Mouse (Mus musculus): ENCODE results near the gene Plek2. TPM values are rescaled to one million over a fixed set of nuclear protein-coding genes. Genes with fewer than 3 reads are reported as not detected.

Gene Plek2
- polyA plus RNA-seq (2014; fragmentation: Nextera tagmentation; extraction: Ambion mirVana), result 3.5 and 3.6 TPM in 2 replicates

DNA sequence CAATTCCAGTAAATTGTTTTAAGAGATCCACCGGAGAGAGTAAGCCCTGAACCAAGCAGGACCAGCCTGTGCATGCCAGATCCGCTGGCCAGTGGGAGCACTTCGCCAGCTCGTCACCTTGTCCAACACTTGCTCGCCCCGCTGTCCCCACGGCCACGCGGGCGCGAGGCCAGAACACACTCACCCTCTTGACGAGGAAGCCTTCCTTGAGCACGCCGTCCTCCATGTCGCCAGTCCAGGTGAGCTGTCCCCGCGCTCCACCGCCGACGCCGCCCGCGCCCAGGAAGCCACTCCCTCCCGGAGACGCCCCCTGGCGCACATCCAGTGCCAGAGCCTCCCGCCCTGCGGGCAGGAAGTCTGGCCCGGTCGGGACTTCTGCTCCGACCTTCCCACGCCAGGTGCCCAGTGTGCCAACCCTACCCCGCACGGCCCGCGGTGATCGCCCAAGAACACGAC is at the start of gene Plek2:
Gene Plek2 (minus strand): TSS at position 258 of the 456 bp plus-strand sequence.
- Histone ChIP-seq H3K36me3 (ENCODE audit: control insufficient read depth, insufficient read depth, low read length) (no peaks in the 10 kb centered on the region), H3K4me1 (ENCODE audit: control insufficient read depth, insufficient read depth, low read length) (peaks cover 4% of the 10 kb centered on the region; the same call in 1 of the 2 replicates), H3K4me3 (ENCODE audit: low read length) (peak within 1 kb of the TSS; percentile 43), H3K27ac (ENCODE audit: low read depth, low read length) (no peak within 1 kb of the TSS), H3K27me3 (ENCODE audit: control insufficient read depth, insufficient read depth, low read length) (peaks cover 33% of the 10 kb centered on the region), H3K4me2 (replicated peaks; ENCODE audit: low read depth, low read length) (peak within 1 kb of the TSS; percentile 78), H3K9ac (ENCODE audit: low read depth, low read length) (peak within 1 kb of the TSS; percentile 28; the same call in 1 of the 2 replicates), H3K9me3 (ENCODE audit: control insufficient read depth, low read length) (peaks cover 3% of the 10 kb centered on the region; the same call in 1 of the 2 replicates)
- 1% methylated on average over 33 of the region's 38 CpGs for WGBS
- ATAC-seq (ENCODE audit: low FRiP score, low TSS enrichment), result peak; percentile 47; the same call in 1 of the 2 replicates

DNA sequence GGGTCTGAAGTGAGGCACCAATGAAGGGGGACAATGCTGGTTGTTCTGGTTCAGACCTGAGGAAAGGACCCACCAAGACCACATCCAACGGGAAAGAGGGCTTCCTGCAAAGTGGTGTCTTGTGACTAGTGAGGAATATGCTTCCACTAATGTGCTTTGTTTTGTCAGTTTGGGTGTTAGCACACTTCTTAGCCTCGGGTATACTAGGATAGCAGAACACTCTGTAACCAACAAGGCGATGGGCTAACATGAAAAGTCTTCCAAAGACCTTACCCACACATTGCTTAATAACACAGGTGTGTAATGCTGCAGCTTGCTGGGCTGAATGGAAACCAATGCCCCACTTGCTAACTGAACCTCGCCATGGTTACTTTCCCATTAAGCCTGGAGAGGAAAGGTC is 49.6 kb upstream of the Plek2 start:
- Histone ChIP-seq H3K27ac (ENCODE audit: low read depth, low read length) (no peak overlapping the region), H3K4me2 (replicated peaks; ENCODE audit: low read depth, low read length) (no peak overlapping the region), H3K9me3 (ENCODE audit: control insufficient read depth, low read length) (0 out of 2 replicates have a peak, but pooled peaks cover 4% of the 10 kb centered on the region), H3K9ac (ENCODE audit: low read depth, low read length) (no peak overlapping the region), H3K27me3 (ENCODE audit: control insufficient read depth, insufficient read depth, low read length) (no peaks in the 10 kb centered on the region), H3K4me3 (ENCODE audit: low read length) (no peak overlapping the region), H3K36me3 (ENCODE audit: control insufficient read depth, insufficient read depth, low read length) (no peaks in the 10 kb centered on the region), H3K4me1 (ENCODE audit: control insufficient read depth, insufficient read depth, low read length) (no peaks in the 10 kb centered on the region)
- 79% methylated on average over 4 of the region's 4 CpGs for WGBS
- ATAC-seq (ENCODE audit: low FRiP score, low TSS enrichment), result no peak

- H3K36me3 ChIP-seq (ENCODE audit: control insufficient read depth, insufficient read depth, low read length), result no peaks in the 10 kb centered on the region
- no peak overlapping the region for H3K4me2 ChIP-seq (replicated peaks; ENCODE audit: low read depth, low read length)
- no peak overlapping the region for H3K27ac ChIP-seq (ENCODE audit: low read depth, low read length)
- 0 out of 2 replicates have a peak, but pooled peaks cover 3% of the 10 kb centered on the region for H3K9me3 ChIP-seq (ENCODE audit: control insufficient read depth, low read length)
- no peak for ATAC-seq (ENCODE audit: low FRiP score, low TSS enrichment)
- no peaks in the 10 kb centered on the region for H3K27me3 ChIP-seq (ENCODE audit: control insufficient read depth, insufficient read depth, low read length)
- WGBS, result 69% methylated on average over 3 of the region's 3 CpGs
- H3K4me3 ChIP-seq (ENCODE audit: low read length), result no peak overlapping the region
- H3K4me1 ChIP-seq (ENCODE audit: control insufficient read depth, insufficient read depth, low read length), result no peaks in the 10 kb centered on the region
- H3K9ac ChIP-seq (ENCODE audit: low read depth, low read length), result no peak overlapping the region
Observed at GRCm38 (mm10) chr12:78952484-78952883, 45.7 kb upstream of the Plek2 start.

DNA sequence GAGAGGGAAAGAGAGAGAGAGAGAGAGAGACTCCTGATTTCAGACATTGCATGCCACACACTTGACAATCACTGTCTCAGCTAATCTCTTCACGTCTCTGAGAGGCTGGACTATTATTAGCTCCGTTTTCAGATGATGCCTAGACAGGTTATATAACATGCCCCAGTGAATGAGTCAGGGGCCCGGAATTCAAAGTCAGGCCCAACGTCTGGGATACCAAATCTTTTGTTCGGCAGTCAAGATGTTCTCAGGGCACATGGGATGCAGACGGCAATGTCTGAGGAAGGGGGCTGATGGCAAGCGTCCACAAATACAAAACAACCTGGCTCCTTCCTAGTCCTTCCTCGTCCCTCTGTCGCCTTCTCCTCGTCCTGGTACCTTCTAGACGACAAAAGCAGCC is 45.3 kb upstream of the Plek2 start:
- Histone ChIP-seq H3K4me2 (replicated peaks; ENCODE audit: low read depth, low read length) (no peak overlapping the region), H3K9me3 (ENCODE audit: control insufficient read depth, low read length) (no peaks in the 10 kb centered on the region), H3K9ac (ENCODE audit: low read depth, low read length) (no peak overlapping the region), H3K27me3 (ENCODE audit: control insufficient read depth, insufficient read depth, low read length) (no peaks in the 10 kb centered on the region), H3K4me3 (ENCODE audit: low read length) (no peak overlapping the region), H3K4me1 (ENCODE audit: control insufficient read depth, insufficient read depth, low read length) (no peaks in the 10 kb centered on the region), H3K36me3 (ENCODE audit: control insufficient read depth, insufficient read depth, low read length) (no peaks in the 10 kb centered on the region), H3K27ac (ENCODE audit: low read depth, low read length) (no peak overlapping the region)
- no peak for ATAC-seq (ENCODE audit: low FRiP score, low TSS enrichment)
- WGBS, result 72% methylated on average over 11 of the region's 11 CpGs

DNA sequence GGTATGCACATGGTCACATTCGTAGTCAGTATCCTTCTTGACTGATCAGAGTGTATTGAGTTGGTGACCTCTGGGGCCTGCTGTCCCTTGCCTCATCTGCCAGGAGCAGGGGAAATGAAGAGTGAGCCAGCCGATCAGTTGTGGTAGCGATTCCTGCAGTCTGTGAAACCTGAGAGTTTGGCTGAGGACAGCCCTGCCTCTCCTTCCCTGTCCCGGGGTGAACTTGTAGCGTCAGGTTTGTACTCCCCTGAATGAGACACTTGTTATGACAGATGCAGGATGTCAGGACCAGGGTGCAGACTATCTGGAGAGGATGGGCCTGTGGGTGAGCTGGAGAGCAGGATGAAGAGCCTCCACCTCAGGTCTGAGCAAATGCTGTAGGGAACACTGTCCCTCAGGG is 40.9 kb upstream of the Plek2 start:
- Histone ChIP-seq H3K9me3 (ENCODE audit: control insufficient read depth, low read length) (no peaks in the 10 kb centered on the region), H3K4me1 (ENCODE audit: control insufficient read depth, insufficient read depth, low read length) (no peaks in the 10 kb centered on the region), H3K4me3 (ENCODE audit: low read length) (no peak overlapping the region), H3K27me3 (ENCODE audit: control insufficient read depth, insufficient read depth, low read length) (no peaks in the 10 kb centered on the region), H3K4me2 (replicated peaks; ENCODE audit: low read depth, low read length) (no peak overlapping the region), H3K9ac (ENCODE audit: low read depth, low read length) (no peak overlapping the region), H3K27ac (ENCODE audit: low read depth, low read length) (no peak overlapping the region), H3K36me3 (ENCODE audit: control insufficient read depth, insufficient read depth, low read length) (no peaks in the 10 kb centered on the region)
- 16% methylated on average over 5 of the region's 5 CpGs for WGBS
- no peak for ATAC-seq (ENCODE audit: low FRiP score, low TSS enrichment)

DNA sequence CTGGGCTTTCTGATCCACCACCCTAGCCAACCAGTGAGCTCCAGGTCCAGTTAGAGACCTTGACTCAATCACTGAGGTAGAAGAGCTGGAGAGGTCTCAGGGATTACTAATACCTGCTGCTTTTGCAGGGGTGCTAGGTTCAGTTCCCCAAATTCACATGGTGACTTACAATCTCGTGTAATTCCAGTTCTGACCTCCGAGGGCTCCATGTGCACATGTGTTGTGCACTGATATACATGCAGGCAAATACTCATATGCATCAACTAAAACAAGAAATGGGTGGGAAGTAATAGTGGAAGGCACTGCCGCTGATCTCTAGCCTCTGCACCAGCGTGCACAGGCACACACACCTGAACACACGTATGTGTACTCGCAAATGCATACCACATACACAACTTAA is 40.4 kb upstream of the Plek2 start:
- Histone ChIP-seq H3K4me2 (replicated peaks; ENCODE audit: low read depth, low read length) (no peak overlapping the region), H3K4me1 (ENCODE audit: control insufficient read depth, insufficient read depth, low read length) (no peaks in the 10 kb centered on the region), H3K36me3 (ENCODE audit: control insufficient read depth, insufficient read depth, low read length) (no peaks in the 10 kb centered on the region), H3K9ac (ENCODE audit: low read depth, low read length) (no peak overlapping the region), H3K27ac (ENCODE audit: low read depth, low read length) (no peak overlapping the region), H3K9me3 (ENCODE audit: control insufficient read depth, low read length) (no peaks in the 10 kb centered on the region), H3K4me3 (ENCODE audit: low read length) (no peak overlapping the region), H3K27me3 (ENCODE audit: control insufficient read depth, insufficient read depth, low read length) (no peaks in the 10 kb centered on the region)
- no peak for ATAC-seq (ENCODE audit: low FRiP score, low TSS enrichment)
- WGBS, result 82% methylated on average over 6 of the region's 6 CpGs

GRCm38 (mm10) chr12:78942931-78943330 is 36.2 kb upstream of the Plek2 start:
- no peaks in the 10 kb centered on the region for H3K27me3 ChIP-seq (ENCODE audit: control insufficient read depth, insufficient read depth, low read length)
- no peaks in the 10 kb centered on the region for H3K36me3 ChIP-seq (ENCODE audit: control insufficient read depth, insufficient read depth, low read length)
- ATAC-seq (ENCODE audit: low FRiP score, low TSS enrichment), result no peak
- no peaks in the 10 kb centered on the region for H3K9me3 ChIP-seq (ENCODE audit: control insufficient read depth, low read length)
- no peak overlapping the region for H3K4me3 ChIP-seq (ENCODE audit: low read length)
- WGBS, result 85% methylated on average over 6 of the region's 6 CpGs
- no peaks in the 10 kb centered on the region for H3K4me1 ChIP-seq (ENCODE audit: control insufficient read depth, insufficient read depth, low read length)
- H3K4me2 ChIP-seq (replicated peaks; ENCODE audit: low read depth, low read length), result no peak overlapping the region
- no peak overlapping the region for H3K9ac ChIP-seq (ENCODE audit: low read depth, low read length)
- no peak overlapping the region for H3K27ac ChIP-seq (ENCODE audit: low read depth, low read length)

DNA sequence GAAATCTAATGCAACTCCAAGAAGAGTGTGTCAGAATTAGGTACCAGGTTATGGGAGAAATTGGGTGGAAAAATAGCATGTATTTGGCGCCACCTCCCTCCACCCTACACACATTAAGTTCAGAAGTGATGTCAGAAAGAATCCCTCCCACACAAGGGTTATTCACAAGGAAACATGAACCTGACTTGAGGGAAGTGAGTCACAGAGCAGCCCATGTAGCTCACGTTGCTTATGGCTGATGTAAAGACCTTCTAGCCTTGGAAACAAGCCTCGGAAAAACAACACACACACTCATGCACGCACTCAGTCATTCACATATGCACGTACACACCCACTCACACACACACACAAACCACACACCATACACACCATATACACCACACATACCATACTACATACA is 33.3 kb upstream of the Plek2 start:
- WGBS, result 63% methylated on average over 5 of the region's 5 CpGs
- Histone ChIP-seq H3K4me1 (ENCODE audit: control insufficient read depth, insufficient read depth, low read length) (no peaks in the 10 kb centered on the region), H3K36me3 (ENCODE audit: control insufficient read depth, insufficient read depth, low read length) (no peaks in the 10 kb centered on the region), H3K27me3 (ENCODE audit: control insufficient read depth, insufficient read depth, low read length) (no peaks in the 10 kb centered on the region), H3K9ac (ENCODE audit: low read depth, low read length) (no peak overlapping the region), H3K27ac (ENCODE audit: low read depth, low read length) (no peak overlapping the region), H3K4me2 (replicated peaks; ENCODE audit: low read depth, low read length) (no peak overlapping the region), H3K9me3 (ENCODE audit: control insufficient read depth, low read length) (no peaks in the 10 kb centered on the region), H3K4me3 (ENCODE audit: low read length) (no peak overlapping the region)
- no peak for ATAC-seq (ENCODE audit: low FRiP score, low TSS enrichment)

GRCm38 (mm10) chr12:78939393-78940037 is 32.8 kb upstream of the Plek2 start:
- Histone ChIP-seq H3K36me3 (ENCODE audit: control insufficient read depth, insufficient read depth, low read length) (no peaks in the 10 kb centered on the region), H3K27me3 (ENCODE audit: control insufficient read depth, insufficient read depth, low read length) (no peaks in the 10 kb centered on the region), H3K27ac (ENCODE audit: low read depth, low read length) (no peak overlapping the region), H3K4me1 (ENCODE audit: control insufficient read depth, insufficient read depth, low read length) (no peaks in the 10 kb centered on the region), H3K4me2 (replicated peaks; ENCODE audit: low read depth, low read length) (no peak overlapping the region), H3K4me3 (ENCODE audit: low read length) (no peak overlapping the region), H3K9ac (ENCODE audit: low read depth, low read length) (no peak overlapping the region), H3K9me3 (ENCODE audit: control insufficient read depth, low read length) (no peaks in the 10 kb centered on the region)
- ATAC-seq (ENCODE audit: low FRiP score, low TSS enrichment), result no peak
- WGBS, result 45% methylated on average over 7 of the region's 7 CpGs

Measured in kidney, embryonic 14.5 days (tissue).